Mouse (Mus musculus) heart, postnatal 0 days (tissue): Measurements from ENCODE around the gene Mafb.

Source experiments
- CTCF ChIP-seq: IDR thresholded peaks from 2 replicates; pipeline ENCODE4 v1.5.1; 2016; ENCODE audit warnings: antibody characterized with exemption, control low read depth, low read depth
- EP300 ChIP-seq: IDR thresholded peaks from 2 replicates; pipeline ENCODE4 v1.6.1; 2016; ENCODE audit warnings: antibody characterized with exemption, low read depth

- TF ChIP-seq EP300 (no peak), CTCF (no peak)
These were observed 2.2 kb downstream of the Mafb start for GRCm38 (mm10) chr2:160364666-160365065.
